Mouse (Mus musculus): ENCODE results near the gene Bms1. TPM values are rescaled to one million over a fixed set of nuclear protein-coding genes. Genes with fewer than 3 reads are reported as not detected.

Bms1 gene
- 10 to 100 TPM; 26.1 to 29.9 (median 26.6) TPM for polyA plus RNA-seq (2017; shearing (Covaris generic))

DNA sequence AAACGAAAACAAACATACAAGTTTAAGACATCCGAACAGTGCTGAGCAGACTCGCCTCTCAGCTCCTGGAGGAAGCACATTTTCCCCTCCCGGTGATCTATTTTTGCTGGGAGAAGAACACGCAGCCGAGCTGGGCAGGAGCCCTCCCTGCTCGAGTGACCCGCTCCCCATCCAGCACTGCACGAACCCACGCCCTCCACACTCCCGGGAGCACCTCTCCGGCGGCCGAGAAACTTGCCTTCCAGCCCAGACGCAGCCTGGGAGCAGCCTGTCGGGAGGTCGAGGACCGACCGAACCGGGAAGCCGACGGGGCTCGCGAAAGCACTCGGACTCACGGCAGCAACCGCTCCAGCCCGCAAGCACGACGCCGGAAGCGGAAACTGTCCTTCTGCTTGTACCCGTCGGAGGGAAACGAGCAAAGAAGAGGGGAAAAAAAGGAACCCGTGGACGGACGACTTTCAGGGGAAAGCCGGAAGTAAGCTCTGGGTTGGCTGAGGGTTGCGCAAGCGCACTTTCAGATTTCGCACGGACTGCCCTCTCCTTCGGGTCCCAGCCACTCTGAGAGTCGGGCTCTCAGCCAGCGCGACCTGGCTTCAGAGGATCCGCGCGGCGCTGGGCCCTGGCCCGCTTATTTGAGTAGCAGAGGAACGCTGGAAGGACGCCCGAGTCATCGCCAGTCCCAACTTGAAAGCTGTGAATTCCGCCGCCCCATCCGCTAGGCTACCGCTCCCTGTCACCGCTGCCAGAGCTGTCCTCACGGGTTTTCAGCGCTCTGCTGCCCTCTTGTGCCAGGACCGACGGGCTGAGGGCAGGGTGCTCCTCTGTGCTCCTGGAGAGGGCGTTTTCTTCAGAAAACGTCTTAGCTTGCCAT is at the start of gene Bms1:
Gene Bms1, minus strand, starts transcription at position 425 of the 871 bp plus-strand sequence.
- peak; percentile 92 for ATAC-seq

- no peak for ATAC-seq
Measured at GRCm38 (mm10) chr6:118462069-118462705, 42.9 kb upstream of the Bms1 start.

DNA sequence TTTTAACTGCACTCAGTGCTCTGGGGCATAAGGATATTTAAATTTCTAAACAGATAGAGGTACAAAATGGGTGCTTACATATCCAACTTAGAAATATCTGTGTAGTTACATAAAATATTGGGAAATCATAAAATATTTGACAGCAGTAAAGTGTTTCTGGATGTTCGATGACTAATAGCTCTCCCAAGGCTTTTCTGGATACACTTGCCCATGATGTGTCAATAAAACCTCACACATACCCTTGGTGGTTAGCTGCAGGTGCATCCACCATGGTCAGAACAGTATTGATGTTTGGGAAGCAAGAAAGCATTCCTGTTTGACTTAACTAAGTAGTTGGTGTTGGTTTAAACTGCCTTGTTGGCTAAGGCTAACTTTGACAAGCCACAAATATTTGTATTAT is 38.5 kb upstream of the Bms1 start:
- ATAC-seq: no peak

DNA sequence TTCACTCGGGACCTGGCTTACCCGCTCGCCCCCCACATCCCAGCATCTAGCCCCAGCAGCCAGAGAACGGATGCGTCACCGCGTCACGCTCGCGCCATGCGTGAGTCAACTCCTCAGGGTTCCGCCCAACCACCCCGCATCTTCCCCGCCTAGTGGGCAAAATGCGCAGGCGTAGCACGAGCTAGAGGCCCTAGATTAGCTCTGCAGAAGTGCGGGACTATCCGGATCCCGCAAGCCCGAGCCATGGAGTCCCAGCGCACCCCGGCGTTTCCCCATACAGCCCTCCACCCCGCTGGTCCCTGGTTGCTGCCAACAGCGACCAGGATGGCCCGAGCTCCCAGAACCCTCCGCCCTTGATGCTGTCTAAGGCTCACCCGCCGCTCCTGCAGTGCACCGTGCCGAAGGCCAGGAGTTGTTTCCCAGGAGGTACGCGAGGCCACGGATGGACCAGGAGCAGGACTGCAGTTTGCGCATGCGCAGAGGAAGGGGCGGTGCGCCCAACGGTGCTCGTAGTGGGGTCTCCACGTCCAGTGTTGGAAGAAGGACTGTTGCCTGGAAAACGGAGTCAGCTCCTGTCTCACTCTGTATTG is 35.9 kb upstream of the Bms1 start, which contains the start of gene Zfp248:
Gene Zfp248, minus strand, starts transcription at position 487 of the 590 bp plus-strand sequence.
- peak; percentile 96 for ATAC-seq

- no peak for ATAC-seq
Measured at GRCm38 (mm10) chr6:118454452-118454851, 35.2 kb upstream of the Bms1 start.

DNA sequence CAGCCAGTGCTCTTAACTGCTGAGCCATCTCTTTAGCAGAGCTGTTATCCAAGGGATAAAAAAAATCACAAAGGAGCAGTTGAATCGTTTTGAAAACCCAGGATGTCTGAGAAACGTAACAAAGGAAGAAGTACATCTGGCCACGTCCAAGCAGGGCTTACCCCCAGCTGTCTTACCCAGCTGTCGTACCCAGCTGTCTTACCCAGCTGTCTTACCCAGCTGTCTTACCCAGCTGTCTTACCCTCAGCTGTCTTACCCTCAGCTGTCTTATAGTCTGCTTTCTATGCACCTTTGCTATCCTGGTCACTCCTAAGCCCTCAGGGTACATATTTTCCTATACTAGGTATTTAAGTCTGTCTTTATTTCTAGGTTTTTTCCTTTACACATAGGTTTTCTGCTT is 12.2 kb upstream of the Bms1 start:
- ATAC-seq: no peak

DNA sequence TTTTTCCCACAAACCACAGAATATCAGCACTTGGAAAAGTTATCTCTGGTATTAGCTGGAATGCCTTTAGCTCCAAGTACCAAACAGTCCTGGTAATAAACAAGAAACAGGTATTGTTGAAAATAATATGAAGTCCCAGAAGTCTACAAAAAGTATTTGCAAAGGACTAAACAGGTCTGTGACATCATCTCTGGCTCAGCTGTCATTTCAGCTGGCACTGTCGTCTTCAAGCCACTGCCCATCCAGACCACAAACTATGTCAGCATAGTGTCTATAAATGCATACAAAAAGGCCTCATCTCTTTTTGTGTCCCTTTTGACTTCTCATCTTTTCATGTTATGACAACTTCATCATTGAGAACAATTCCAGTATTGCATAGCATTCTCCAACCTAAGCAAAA is 7.4 kb upstream of the Bms1 start:
- no peak for ATAC-seq

DNA sequence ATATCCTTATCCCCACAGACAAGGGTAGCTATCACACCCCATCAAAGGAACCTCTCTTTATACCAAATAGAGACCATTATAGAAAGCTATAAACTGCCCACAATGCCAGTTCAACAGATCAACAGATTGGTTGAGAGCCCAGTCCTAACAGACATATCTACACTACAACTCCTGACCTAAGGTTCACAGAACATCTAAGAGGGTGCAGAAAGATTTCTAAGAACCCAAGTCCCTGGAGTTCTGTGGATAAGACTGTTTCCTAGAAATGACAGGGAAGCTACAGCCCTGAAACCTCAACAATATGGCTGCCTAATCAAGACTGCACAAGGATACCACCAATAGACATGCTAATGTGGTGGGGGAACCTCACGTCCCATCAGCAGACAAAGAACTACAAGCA is 8.8 kb downstream of the Bms1 start:
- no peak for ATAC-seq

GRCm38 (mm10) chr6:118408510-118408909 is 10.8 kb downstream of the Bms1 start:
- ATAC-seq: no peak

DNA sequence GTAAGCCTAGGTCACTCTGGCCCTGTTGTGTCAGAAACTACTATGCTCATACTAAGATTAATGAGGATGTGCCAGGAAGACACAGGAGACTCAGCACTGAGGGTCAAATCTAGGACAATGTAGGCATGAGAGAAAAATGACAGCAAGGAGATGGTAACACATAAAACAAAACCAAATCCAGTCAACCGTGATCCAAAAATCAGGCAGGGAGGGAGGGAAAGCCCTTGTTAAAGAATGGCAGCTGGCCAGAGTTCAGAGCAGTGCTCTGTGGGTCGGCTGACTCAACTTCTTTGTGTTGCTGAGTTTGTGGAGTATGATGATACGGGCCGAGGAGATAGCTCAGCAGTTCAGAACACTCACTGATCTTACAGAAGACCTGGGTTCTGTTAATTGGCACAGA is 12.9 kb downstream of the Bms1 start:
- no peak for ATAC-seq

- ATAC-seq: no peak
Measured at GRCm38 (mm10) chr6:118390746-118391145, 28.5 kb downstream of the Bms1 start.

DNA sequence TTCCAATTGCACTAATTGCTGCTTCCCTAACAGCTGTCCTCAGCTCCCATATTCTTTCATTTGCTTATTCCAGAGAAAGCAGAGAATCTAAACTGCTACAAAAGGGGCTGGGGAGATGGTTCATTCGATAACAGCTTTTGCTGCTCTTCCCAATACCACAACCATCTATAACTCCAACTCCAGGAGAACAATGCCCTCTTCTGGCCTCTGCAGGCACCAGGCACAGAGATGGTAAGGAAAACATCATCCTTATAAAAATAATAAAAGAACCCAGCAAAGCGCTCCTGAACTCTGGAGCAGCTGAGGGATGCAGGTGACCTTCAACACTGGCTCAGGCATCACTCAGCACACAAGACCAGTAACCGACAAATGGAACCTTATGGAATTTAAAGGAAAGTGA is 33.3 kb downstream of the Bms1 start:
- ATAC-seq: no peak

GRCm38 (mm10) chr6:118381234-118381633 is 38.0 kb downstream of the Bms1 start:
- no peak for ATAC-seq

- no peak for ATAC-seq
Measured at GRCm38 (mm10) chr6:118380630-118381029, 38.6 kb downstream of the Bms1 start.

DNA sequence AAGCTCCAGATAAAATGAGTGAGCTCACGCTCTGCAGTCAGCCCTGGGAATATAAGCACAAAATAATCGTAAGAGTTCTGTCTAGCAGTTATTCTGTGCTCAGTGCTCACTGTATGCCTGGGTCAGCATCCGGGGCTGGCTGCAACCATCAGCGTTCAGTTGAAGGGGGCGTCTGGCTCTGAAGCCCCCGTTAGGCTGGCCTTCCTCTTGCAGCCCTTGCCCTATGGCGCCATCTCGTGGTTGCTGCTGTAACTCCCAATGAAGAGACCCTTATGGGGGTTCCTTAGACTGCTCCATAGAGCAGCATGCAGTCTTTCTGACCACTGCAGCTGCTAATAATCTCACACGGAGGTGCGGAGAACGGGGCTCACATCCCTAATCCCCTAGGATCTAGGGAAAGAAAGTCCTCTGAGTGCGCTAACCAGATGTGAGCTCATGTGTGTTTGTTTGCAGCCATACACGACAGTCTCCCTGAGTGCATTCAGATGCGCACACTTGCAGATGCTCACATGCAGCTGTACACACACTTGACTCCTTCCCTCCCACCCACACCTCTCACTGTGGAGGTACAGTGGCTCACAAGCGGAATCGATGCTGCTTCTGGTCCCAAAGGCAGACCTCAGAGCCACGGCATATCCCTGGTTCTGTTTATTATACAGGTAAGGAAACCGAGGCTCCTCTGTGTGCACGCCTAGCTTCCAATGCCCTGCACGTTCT is 39.7 kb downstream of the Bms1 start:
- no peak for ATAC-seq

DNA sequence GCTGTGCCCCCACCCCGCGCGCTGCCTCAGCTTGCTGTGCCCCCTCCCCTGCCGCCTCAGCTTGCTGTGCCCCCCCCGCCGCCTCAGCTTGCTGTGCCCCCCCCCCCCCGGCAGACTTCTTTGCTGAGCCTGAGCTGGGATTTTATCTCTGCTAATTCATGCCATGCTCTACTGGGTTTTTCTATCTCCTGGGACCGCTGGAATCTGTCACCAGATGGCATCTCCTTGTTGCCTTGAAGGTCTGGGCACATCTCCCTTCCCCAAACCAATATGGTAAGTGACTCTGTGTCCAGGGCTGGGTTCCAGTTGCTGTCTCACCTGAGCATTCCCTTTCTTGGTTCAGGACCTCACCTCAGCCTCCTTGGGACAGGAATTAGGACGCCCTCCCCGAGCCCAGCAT is 41.7 kb downstream of the Bms1 start:
- no peak for ATAC-seq

- ATAC-seq: no peak
Measured at GRCm38 (mm10) chr6:118376023-118376422, 43.3 kb downstream of the Bms1 start.

GRCm38 (mm10) chr6:118375457-118375856 is 43.8 kb downstream of the Bms1 start:
- ATAC-seq: no peak

DNA sequence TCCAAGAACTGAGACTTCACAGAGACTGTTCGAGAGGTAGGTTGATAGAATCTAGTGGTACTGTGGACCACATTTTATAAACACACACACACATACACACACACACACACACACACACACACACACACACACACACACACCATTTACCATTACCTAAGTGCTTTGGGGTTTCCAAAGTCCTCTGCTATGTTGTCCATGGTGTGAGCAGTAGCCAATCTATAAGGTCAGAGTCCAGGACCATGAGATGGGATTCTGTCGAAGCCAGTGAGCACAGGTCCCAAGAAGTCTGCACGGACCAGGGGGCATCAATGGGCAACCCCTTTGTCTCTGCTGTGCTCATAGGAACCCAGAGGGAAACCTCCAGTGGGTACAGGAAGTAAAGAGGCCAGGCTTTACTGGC is 44.2 kb downstream of the Bms1 start:
- no peak for ATAC-seq

DNA sequence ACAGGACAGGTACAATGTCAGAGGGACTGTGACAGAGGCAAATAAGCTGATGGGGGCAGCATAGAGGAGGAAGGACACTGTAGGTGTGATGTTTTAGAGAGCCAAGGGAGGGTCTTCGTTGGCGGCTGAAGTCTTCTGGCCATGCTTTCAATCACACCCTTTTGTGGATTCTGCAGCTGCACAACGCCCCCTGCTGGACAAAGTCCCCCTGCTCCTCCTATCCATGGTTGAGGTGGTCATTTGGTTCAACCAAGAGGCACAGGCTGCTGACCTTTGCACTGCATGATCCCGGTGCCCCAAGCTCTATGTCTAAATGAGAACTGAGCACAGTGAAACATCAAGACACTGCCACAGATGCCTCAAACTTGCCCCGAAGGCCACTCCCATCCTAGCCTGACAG is 46.0 kb downstream of the Bms1 start:
- no peak for ATAC-seq

- no peak for ATAC-seq
Measured at GRCm38 (mm10) chr6:118372794-118373193, 46.5 kb downstream of the Bms1 start.

DNA sequence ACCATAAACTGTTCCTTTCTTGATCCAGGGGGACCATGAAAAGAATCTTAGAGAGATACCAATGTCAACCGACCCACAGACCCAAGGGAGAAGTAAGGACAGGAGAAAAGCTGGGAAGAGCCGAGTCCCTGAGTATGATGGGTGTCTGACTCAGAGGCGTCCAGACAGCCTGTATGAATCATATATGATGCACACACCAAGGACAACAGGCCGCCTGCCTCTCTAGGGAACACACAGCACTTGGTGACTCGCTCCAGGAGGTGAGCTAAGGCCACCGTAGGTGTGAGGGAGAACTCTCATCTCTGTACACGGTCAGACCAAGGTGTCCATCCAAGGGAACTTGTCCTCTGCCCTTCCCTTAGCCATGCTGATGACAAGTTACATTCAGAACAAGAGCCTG is 51.8 kb downstream of the Bms1 start:
- no peak for ATAC-seq

DNA sequence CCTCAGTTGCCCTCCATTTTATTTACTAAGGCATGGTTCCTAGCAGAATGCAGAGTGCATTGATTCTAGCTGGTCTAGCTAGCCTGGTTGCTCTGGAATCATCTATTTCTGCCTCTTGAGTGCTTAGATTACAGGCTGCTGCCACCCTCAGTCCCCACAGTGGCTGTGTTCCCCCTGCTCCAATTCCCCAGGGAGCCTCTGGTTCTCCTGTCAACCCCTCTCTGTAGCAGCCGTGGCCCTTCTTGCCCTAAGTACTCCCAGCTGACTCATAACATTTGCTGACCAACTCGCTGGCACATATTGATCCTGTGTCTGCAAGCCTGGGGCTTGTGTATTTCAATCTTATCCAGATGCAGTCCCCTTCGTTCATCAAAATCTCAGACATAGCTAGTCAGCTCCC is 53.1 kb downstream of the Bms1 start:
- no peak for ATAC-seq

Measured in inflammation-experienced regulatory T-cells, adult 6 months (primary cell).